Mouse (Mus musculus): ENCODE data around the gene Sugct.
"Not testable (repeated sequence)": the region's sequence is repeated elsewhere in the genome, so short reads cannot be mapped to it uniquely, and the experiment has no call there.

The Sugct gene

GRCm38 (mm10) chr13:16912214-16912613 is 783.1 kb downstream of the Sugct start:
- intact Hi-C loops (cut with DNase I) = no loop called here

- intact Hi-C loops (cut with DNase I) = no loop called here
Measured at GRCm38 (mm10) chr13:16906974-16907373, 788.4 kb downstream of the Sugct start.

DNA sequence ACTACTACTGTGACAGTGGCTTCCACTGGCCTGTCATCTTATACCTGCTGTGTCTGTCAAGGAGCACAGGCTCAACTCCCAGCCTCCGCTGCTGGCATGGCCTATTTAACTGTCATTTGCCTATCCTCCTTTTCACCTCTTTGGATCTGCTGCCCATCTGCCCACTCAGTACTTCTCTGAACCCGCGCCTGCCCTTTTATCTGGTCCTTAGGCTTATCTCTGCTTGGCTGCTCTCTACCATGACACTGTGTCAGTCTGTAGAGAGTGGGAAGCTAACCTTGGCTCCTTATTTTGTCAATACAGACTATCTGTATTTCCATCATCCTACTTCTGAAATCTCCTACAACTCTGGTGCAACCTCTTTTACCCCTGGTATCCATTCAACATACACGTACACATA is 793.9 kb downstream of the Sugct start:
- intact Hi-C loops (cut with DNase I) = no loop called here

DNA sequence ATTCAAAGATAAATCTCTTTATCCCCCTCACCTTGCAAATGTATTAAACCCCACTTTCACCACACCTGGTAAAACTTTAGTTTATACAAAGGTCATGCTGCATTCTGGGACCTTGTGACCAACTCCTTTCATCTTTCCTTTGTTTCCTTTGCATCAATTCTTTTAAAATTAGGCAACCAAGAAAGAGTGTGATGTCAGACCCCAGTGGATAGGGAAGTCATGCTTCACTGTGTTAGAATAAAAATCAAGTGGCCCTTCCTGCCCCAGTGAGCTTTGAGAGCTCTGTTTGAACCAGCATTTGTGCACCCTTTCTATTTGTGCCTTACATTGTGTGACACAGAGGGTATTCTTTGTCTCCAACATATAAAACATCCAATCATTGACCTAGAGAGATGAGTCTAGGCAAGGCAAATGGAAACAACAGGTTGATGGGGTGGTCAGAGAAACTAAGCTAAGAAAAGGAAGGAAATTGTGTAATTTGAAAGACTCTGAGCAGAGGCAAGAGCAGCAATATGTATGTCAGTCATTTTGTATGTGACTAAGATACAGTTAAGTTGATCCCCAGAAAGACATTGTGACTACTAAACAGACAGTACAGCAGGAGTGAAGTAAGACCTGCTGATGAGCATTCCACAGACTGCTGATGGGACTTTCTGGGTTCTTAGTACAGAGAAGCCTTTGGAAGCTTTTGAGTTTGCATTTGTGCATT is 797.1 kb downstream of the Sugct start:
- intact Hi-C loops (cut with DNase I) = no loop called here

- intact Hi-C loops (cut with DNase I) = no loop called here
Measured at GRCm38 (mm10) chr13:16878056-16878455, 817.3 kb downstream of the Sugct start.

DNA sequence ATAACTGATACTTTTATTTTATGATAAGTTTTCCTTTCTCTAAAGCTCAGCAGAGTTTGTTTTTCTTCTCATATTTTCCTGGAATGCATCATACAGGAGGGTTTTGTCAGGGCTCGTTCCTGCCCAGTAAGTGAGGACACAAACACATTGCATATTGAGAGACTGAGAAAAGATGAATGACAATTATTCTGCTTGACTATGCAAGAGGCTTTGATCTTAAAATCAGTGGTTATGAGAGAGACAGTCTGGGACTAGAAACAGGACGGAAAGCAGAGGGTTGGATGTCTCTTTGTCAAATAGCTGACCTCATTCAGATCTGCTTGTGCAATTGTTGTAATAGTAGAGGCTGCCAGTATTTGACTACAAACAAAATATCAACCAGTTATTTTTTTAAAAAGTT is 835.4 kb downstream of the Sugct start:
- intact Hi-C loops (cut with DNase I) = no loop called here

DNA sequence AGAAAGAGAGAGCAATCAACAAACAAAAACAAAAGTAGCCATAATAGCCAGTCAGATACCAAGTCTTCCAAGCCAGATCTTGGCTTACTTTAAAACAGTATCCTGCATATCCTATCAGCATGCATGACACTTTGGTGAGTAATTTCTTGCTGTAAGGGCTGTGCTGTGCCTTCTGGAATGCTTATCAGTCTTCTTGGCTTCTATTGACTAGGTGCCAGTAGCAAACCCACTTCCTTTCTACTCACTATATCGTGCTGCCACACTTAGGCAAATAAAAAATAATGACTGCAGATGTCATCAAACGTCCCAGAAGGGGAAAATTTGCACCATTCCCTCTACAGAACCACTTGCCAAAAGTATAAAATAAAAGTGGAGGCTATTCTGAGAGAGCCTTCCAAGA is 848.1 kb downstream of the Sugct start:
- intact Hi-C loops (cut with DNase I) = no loop called here

- intact Hi-C loops (cut with DNase I) = no loop called here
Measured at GRCm38 (mm10) chr13:16840994-16841393, 854.4 kb downstream of the Sugct start.

DNA sequence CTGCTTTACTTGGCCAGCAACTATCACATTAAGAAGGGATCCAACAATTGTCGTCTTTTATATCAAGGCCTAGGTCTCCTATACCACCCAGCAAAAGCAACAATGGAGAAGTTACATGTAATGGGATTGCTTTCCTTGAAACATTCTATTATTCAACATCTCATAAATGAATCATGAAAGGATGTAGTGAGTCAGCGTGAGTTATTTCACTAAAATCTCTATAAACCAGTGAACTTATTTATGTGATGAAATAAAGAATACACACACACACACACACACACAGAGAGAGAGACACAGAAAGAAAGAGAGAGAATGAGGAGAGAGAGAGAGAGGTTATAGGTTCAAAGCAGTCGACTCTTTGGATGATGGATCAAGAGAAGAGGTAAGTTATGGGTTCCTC is 856.9 kb downstream of the Sugct start:
- intact Hi-C loops (cut with DNase I) = no loop called here

DNA sequence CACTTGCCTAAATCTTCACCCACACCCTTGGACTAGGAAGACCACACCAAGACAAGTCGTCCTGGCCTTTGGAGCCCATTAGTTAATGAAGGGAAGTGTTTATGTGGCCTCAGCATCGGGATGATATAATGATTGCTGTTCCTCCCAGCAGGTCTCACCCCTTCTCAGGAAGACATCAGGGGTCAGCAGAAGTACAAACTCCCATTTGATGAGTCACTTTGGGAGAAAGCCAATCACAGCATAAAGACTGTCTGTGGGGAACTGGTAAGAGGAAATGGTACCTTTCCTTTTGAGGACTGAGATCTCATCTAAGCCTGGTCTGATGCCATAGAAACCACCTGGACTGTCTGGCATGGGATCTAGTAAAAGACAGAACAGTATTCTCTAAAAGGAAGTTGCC is 860.2 kb downstream of the Sugct start:
- intact Hi-C loops (cut with DNase I) = no loop called here

DNA sequence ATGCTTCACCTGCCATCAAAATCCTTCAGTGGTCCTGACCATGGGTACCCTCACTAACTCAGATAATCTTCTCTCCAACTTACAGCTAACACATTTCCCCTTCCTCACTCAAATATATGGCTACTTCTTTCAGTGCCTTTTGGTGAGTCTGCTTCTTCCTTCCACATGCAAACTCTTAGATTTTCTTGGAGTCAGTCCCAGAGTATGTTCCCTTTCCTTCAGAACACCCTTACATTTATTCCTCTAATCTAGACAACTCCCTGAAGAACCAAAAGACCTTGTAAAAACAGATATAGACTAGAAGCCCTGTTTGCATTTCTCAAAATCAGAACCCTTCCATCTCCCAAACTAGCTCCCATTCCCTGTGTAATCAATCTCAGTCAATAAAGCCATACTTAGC is 862.3 kb downstream of the Sugct start:
- intact Hi-C loops (cut with DNase I) = no loop called here

DNA sequence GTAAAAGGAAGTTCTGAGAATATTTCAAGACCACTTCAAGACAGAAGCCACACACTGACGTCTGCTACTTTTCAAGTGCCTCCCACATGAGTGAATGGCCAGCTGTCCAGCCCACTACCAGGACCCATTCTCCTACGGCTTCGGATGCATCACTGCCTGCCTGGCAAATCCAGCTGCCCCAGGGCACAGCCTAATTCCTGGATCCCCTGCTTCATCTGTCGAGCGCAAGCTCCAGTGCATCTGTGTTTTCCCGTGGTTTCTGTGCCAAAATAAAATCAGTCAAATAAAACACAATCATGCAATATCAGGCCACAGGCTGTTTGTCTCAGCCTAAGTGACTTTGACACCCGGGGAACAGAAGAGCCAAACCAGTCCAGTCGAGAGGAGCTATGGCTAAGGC is 863.5 kb downstream of the Sugct start:
- intact Hi-C loops (cut with DNase I) = no loop called here

- intact Hi-C loops (cut with DNase I) = not testable (repeated sequence)
Measured at GRCm38 (mm10) chr13:16830291-16830690, 865.1 kb downstream of the Sugct start.

DNA sequence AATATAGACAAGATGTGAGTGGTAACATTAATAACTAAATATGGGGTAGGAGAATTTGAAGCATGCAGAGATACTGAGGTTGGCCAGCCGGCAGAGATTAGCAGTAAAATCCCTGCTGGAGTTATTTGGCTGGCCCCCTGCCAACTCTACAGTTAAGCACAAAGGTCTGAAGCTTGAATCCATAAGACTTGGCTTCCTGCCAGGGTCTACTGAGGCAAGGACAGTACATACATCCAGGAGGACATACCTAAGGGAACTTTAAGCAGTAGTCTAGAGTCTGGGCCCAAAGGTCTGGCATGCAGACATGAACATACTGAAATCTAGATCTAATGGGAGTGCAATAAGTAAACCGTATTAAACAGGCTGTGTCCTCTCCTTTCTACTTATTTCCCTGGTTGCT is 865.8 kb downstream of the Sugct start:
- intact Hi-C loops (cut with DNase I) = no loop called here

DNA sequence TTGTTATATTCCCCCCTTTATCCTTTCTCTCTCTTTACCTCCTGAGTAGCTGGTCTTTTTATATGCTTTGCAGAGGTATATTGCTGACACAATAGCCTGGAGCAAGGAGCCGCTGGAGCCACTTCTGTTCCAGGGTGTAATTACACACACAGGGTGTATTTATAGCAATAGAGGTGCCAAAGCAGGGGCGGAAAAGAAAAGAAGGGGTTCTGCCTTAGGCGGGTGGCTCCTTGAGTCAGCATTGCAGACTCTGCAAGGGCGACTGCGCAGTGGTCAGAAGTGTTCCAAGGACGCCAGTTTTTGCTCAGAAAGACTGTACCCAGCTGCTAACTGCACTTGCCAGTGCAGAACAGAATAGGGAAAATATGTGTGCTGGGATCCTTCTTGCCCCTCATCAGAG is 869.7 kb downstream of the Sugct start:
- intact Hi-C loops (cut with DNase I) = no loop called here

DNA sequence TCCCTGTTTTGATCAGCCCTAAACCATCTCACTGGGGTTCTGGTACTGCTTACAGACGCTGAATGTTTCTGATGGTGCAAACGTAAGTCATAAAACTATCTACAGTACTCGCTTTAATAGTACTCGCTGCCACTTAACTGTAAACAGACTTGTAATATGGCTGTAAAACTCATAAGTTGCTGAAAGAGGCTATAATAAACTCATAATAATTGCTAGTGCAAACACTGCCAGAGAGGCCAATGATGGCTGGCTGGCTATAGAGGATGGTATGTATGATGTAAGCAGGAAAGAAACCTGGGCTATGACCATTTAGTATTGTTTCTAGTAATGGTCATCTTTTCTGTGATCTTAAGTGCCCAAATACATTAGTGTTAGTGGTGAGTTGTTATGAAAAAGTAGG is 873.6 kb downstream of the Sugct start:
- intact Hi-C loops (cut with DNase I) = no loop called here

- intact Hi-C loops (cut with DNase I) = no loop called here
Measured at GRCm38 (mm10) chr13:16817471-16817870, 877.9 kb downstream of the Sugct start.

DNA sequence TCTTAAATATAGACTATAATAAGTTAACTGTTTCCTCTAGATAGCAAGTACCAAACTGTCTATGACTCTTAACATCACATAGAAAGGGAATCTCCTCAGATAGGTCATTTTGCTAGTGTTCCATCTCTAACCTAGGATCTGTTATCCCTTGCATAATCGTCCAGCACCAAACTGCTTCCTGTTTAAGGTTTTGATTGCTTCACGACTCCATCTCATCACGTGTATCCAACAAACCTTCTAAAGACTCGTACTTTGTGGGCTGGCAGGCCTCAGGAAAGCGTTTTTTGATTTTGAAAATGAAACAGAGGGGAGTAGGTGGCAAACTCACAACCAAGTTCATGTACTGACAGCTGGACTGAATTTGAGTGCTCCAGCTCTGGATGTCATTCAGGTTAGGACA is 878.6 kb downstream of the Sugct start:
- intact Hi-C loops (cut with DNase I) = no loop called here

GRCm38 (mm10) chr13:16812268-16812667 is 883.1 kb downstream of the Sugct start:
- intact Hi-C loops (cut with DNase I) = no loop called here

Measured in adrenal gland (tissue).